Mouse (Mus musculus) MEL (cell line): ENCODE data around the gene Lce1j. TPM values are rescaled to one million over a fixed set of nuclear protein-coding genes. Genes with fewer than 3 reads are reported as not detected.

Source experiments
- DNase-seq: peaks from one replicate; pipeline ENCODE4 v3.0.0; 2011; ENCODE audit warnings: low read depth, low spot score
- H3K27ac ChIP-seq: 2 replicates; pipeline ENCODE4 v1.5.1; 2012; ENCODE audit warnings: low read depth, mild to moderate bottlenecking, control low read depth, low read length, moderate library complexity; ENCODE audit not compliant: control insufficient read depth
- H3K27me3 ChIP-seq, 2 experiments: fragments of 150-350 bp in 1 of 2; sonication (generic) in 1 of 2; 2 replicates each; pipeline ENCODE4 v1.6.1; 2012; ENCODE audit warnings: low read length in 2 of 2, mild to moderate bottlenecking in 2 of 2, improper control_type of control experiment in 1 of 2, moderate library complexity in 1 of 2; ENCODE audit not compliant: insufficient read depth in 2 of 2, control insufficient read depth in 1 of 2
- H3K36me3 ChIP-seq, 2 experiments: 2 replicates each; pipeline ENCODE4 v1.6.1; 2012 to 2014; ENCODE audit warnings: low read length in 2 of 2, improper control_type of control experiment in 1 of 2, inconsistent platforms in 1 of 2, mild to moderate bottlenecking in 1 of 2; ENCODE audit not compliant: insufficient read depth in 2 of 2, control insufficient read depth in 1 of 2
- H3K4me1 ChIP-seq, 2 experiments: fragments of 150-350 bp in 1 of 2; sonication (generic) in 1 of 2; 2 replicates each; pipeline ENCODE4 v1.6.1; 2012; ENCODE audit warnings: low read length in 2 of 2, improper control_type of control experiment in 1 of 2, mild to moderate bottlenecking in 1 of 2; ENCODE audit not compliant: insufficient read depth in 2 of 2, control insufficient read depth in 1 of 2
- H3K4me3 ChIP-seq, 2 experiments: fragments of 150-350 bp in 1 of 2; sonication (generic) in 1 of 2; 2 replicates each; pipeline ENCODE4 v1.5.1; 2012; ENCODE audit warnings: low read depth in 2 of 2, low read length in 2 of 2, mild to moderate bottlenecking in 2 of 2, moderate library complexity in 2 of 2, control low read depth in 1 of 2, improper control_type of control experiment in 1 of 2; ENCODE audit not compliant: control insufficient read depth in 1 of 2, insufficient read depth in 1 of 2
- H3K79me2 ChIP-seq: 2 replicates; pipeline ENCODE4 v1.6.1; 2012; ENCODE audit warnings: mild to moderate bottlenecking, low read length, moderate library complexity; ENCODE audit not compliant: control insufficient read depth, poor library complexity, insufficient read depth
- H3K9ac ChIP-seq: 2 replicates; pipeline ENCODE4 v1.6.1; 2012; ENCODE audit warnings: low read depth, mild to moderate bottlenecking, control low read depth, low read length, moderate library complexity; ENCODE audit not compliant: control insufficient read depth, poor library complexity, severe bottlenecking
- H3K9me3 ChIP-seq: fragments of 150-350 bp; sonication (generic); replicated peaks from 2 replicates; pipeline ENCODE4 v1.6.1; 2012; ENCODE audit warnings: mild to moderate bottlenecking, low read length, improper control_type of control experiment, moderate library complexity; ENCODE audit not compliant: insufficient read depth
- BHLHE40 ChIP-seq: IDR thresholded peaks from 2 replicates; pipeline ENCODE4 v1.6.1; 2012; ENCODE audit warnings: low read depth, mild to moderate bottlenecking, inconsistent platforms, low read length, improper control_type of control experiment, borderline replicate concordance
- CHD1 ChIP-seq: IDR thresholded peaks from 2 replicates; pipeline ENCODE4 v1.6.1; 2012; ENCODE audit warnings: low read depth, mild to moderate bottlenecking, inconsistent platforms, low read length, improper control_type of control experiment
- CTCF ChIP-seq, 3 experiments: IDR thresholded peaks in 2 of 3; conservative IDR thresholded peaks in 1 of 3; 2 replicates each; pipeline ENCODE4 v1.5.1; 2011 to 2012; ENCODE audit warnings: low read length in 3 of 3, low read depth in 2 of 3, mild to moderate bottlenecking in 2 of 3, improper control_type of control experiment in 1 of 3, inconsistent platforms in 1 of 3, mixed read lengths in 1 of 3, moderate library complexity in 1 of 3; ENCODE audit not compliant: control insufficient read depth in 1 of 3, insufficient read depth in 1 of 3, poor library complexity in 1 of 3, severe bottlenecking in 1 of 3
- E2F4 ChIP-seq: IDR thresholded peaks from 2 replicates; pipeline ENCODE4 v1.6.1; 2011; ENCODE audit warnings: low read depth, low read length, improper control_type of control experiment, borderline replicate concordance
- EP300 ChIP-seq, 2 experiments: IDR thresholded peaks; 2 replicates each; pipeline ENCODE4 v1.6.1; 2011; ENCODE audit warnings: improper control_type of control experiment in 2 of 2, low read length in 2 of 2, low read depth in 1 of 2, mild to moderate bottlenecking in 1 of 2
- ETS1 ChIP-seq: IDR thresholded peaks from 2 replicates; pipeline ENCODE4 v1.6.1; 2012; ENCODE audit warnings: low read depth, mild to moderate bottlenecking, inconsistent platforms, low read length, improper control_type of control experiment, moderate library complexity
- GATA1 ChIP-seq: IDR thresholded peaks from 2 replicates; pipeline ENCODE4 v1.6.1; 2011; ENCODE audit warnings: low read depth, low read length, improper control_type of control experiment
- JUND ChIP-seq: IDR thresholded peaks from 2 replicates; pipeline ENCODE4 v1.6.1; 2011; ENCODE audit warnings: low read depth, mild to moderate bottlenecking, improper control_type of control experiment, low read length
- MAFK ChIP-seq: IDR thresholded peaks from 2 replicates; pipeline ENCODE4 v1.6.1; 2011; ENCODE audit warnings: low read depth, mild to moderate bottlenecking, low read length, improper control_type of control experiment, borderline replicate concordance
- MEF2A ChIP-seq: IDR thresholded peaks from 2 replicates; pipeline ENCODE4 v1.6.1; 2014; ENCODE audit warnings: low read depth, mild to moderate bottlenecking, inconsistent platforms, low read length, improper control_type of control experiment; ENCODE audit not compliant: poor library complexity, insufficient replicate concordance, severe bottlenecking; ENCODE audit errors: extremely low read depth
- MXI1 ChIP-seq: IDR thresholded peaks from 2 replicates; pipeline ENCODE4 v1.6.1; 2011; ENCODE audit warnings: mild to moderate bottlenecking, low read depth, low read length, improper control_type of control experiment
- MYB ChIP-seq: IDR thresholded peaks from 2 replicates; pipeline ENCODE4 v1.6.1; 2011; ENCODE audit warnings: mild to moderate bottlenecking, low read depth, low read length, improper control_type of control experiment
- NRF1 ChIP-seq: IDR thresholded peaks from 2 replicates; pipeline ENCODE4 v1.6.1; 2014; ENCODE audit warnings: low read depth, mild to moderate bottlenecking, inconsistent platforms, low read length, improper control_type of control experiment, moderate library complexity; ENCODE audit not compliant: poor library complexity, insufficient read depth, severe bottlenecking
- POLR2AphosphoS2 ChIP-seq: IDR thresholded peaks from 2 replicates; pipeline ENCODE4 v1.6.1; 2011; ENCODE audit warnings: low read length, improper control_type of control experiment
- RAD21 ChIP-seq: IDR thresholded peaks from 2 replicates; pipeline ENCODE4 v1.6.1; 2011; ENCODE audit warnings: mild to moderate bottlenecking, low read depth, low read length, improper control_type of control experiment
- RCOR1 ChIP-seq: IDR thresholded peaks from 2 replicates; pipeline ENCODE4 v1.6.1; 2012; ENCODE audit warnings: low read depth, mild to moderate bottlenecking, inconsistent platforms, low read length, improper control_type of control experiment
- TAL1 ChIP-seq: IDR thresholded peaks from 2 replicates; pipeline ENCODE4 v1.6.1; 2012; ENCODE audit warnings: mild to moderate bottlenecking, inconsistent platforms, low read length, moderate library complexity, mixed read lengths
- TBP ChIP-seq: IDR thresholded peaks from 2 replicates; pipeline ENCODE4 v1.8.0; 2011; ENCODE audit warnings: low read depth, low read length, improper control_type of control experiment
- TCF12 ChIP-seq: IDR thresholded peaks from 2 replicates; pipeline ENCODE4 v1.6.1; 2014; ENCODE audit warnings: low read depth, mild to moderate bottlenecking, inconsistent platforms, low read length, improper control_type of control experiment, moderate library complexity
- UBTF ChIP-seq: IDR thresholded peaks from 2 replicates; pipeline ENCODE4 v1.6.1; 2012; ENCODE audit warnings: low read depth, mild to moderate bottlenecking, inconsistent platforms, low read length, improper control_type of control experiment, moderate library complexity, borderline replicate concordance; ENCODE audit not compliant: insufficient read depth
- USF2 ChIP-seq, 2 experiments: IDR thresholded peaks; 2 replicates each; pipeline ENCODE4 v1.6.1; 2011 to 2012; ENCODE audit warnings: improper control_type of control experiment in 2 of 2, low read length in 2 of 2, borderline replicate concordance in 1 of 2, inconsistent platforms in 1 of 2, low read depth in 1 of 2, mild to moderate bottlenecking in 1 of 2; ENCODE audit not compliant: insufficient read depth in 1 of 2
- ZC3H11A ChIP-seq: IDR thresholded peaks from 2 replicates; pipeline ENCODE4 v1.6.1; 2012; ENCODE audit warnings: low read depth, mild to moderate bottlenecking, inconsistent platforms, low read length, improper control_type of control experiment
- ZMIZ1 ChIP-seq: IDR thresholded peaks from 2 replicates; pipeline ENCODE4 v1.6.1; 2012; ENCODE audit warnings: low read depth, mild to moderate bottlenecking, inconsistent platforms, low read length, improper control_type of control experiment, moderate library complexity
- polyA plus RNA-seq, 2 experiments: library from polyadenylated mRNA; stranded (reverse) in 1 of 2; unstranded in 1 of 2; fragments of >175 nt in 1 of 2; fragments of >200 nt in 1 of 2; gene quantifications; 2 replicates each; pipeline versions ENCODE4 v1.2.1 to v1.2.4; 2012; ENCODE audit warnings: low replicate concordance in 2 of 2, low read depth in 1 of 2; ENCODE audit not compliant: insufficient read length in 2 of 2, insufficient read depth in 1 of 2, missing spikeins in 1 of 2
- total RNA-seq: library from RNA; depleted of rRNA; stranded (reverse); fragments of 300-350 nt; gene quantifications from 2 replicates; pipeline ENCODE4 v1.2.3, GENCODE M21; 2012; rRNA removed

Gene Lce1j
- total RNA-seq, result not detected in 2 replicates
- polyA plus RNA-seq, result not detected

- Histone ChIP-seq H3K27ac (no peak within 1 kb of the TSS), H3K4me3 (no peak within 1 kb of the TSS), H3K36me3 (no peaks in the 10 kb centered on the region), H3K27me3 (no peaks in the 10 kb centered on the region), H3K4me1 (no peaks in the 10 kb centered on the region), H3K9me3 (no peaks in the 10 kb centered on the region), H3K9ac (no peak within 1 kb of the TSS), H3K79me2 (no peaks in the 10 kb centered on the region)
- DNase-seq, result no peak
- TF ChIP-seq USF2 (IDR thresholded peaks at IDR 0.05; ENCODE audit: borderline replicate concordance in 1 of 2, insufficient read depth in 1 of 2, low read depth in 1 of 2, low read length in 2 of 2) (no peak), BHLHE40 (no peak), UBTF (no peak), TBP (no peak), RAD21 (no peak)
- TF ChIP-seq, all 39 proteins: peak for 0
Observed at GRCm38 (mm10) chr3:92790414-92790813, at the start of gene Lce1j. TSS of gene Lce1j (minus strand) at chr3:92790514.

- TF ChIP-seq ZC3H11A (no peak), POLR2AphosphoS2 (no peak), E2F4 (no peak), EP300 (IDR thresholded peaks at IDR 0.05; ENCODE audit: low read depth in 1 of 2, low read length in 2 of 2) (no peak), ZMIZ1 (no peak), RCOR1 (no peak), JUND (no peak), MYB (no peak), CTCF (IDR thresholded peaks at IDR 0.05 in 2 of 3, conservative IDR thresholded peaks at IDR 0.05 in 1 of 3; ENCODE audit: control insufficient read depth in 1 of 3, insufficient read depth in 1 of 3, low read depth in 2 of 3, low read length in 3 of 3, poor library complexity in 1 of 3, severe bottlenecking in 1 of 3) (no peak), CHD1 (no peak), TAL1 (no peak), ETS1 (no peak), RAD21 (no peak), MAFK (no peak), USF2 (IDR thresholded peaks at IDR 0.05; ENCODE audit: borderline replicate concordance in 1 of 2, insufficient read depth in 1 of 2, low read depth in 1 of 2, low read length in 2 of 2) (no peak), MEF2A (no peak), MXI1 (no peak), GATA1 (no peak), TCF12 (no peak), NRF1 (no peak)
- TF ChIP-seq, all 39 proteins: peak for 0
- no peaks in the 10 kb centered on the region for H3K27me3 ChIP-seq
- H3K9me3 ChIP-seq, result no peaks in the 10 kb centered on the region
- no peak for DNase-seq
- no peaks in the 10 kb centered on the region for H3K79me2 ChIP-seq
- H3K4me1 ChIP-seq, result no peaks in the 10 kb centered on the region
- no peak within 1 kb of the TSS for H3K4me3 ChIP-seq
- no peak within 1 kb of the TSS for H3K9ac ChIP-seq
- H3K36me3 ChIP-seq, result no peaks in the 10 kb centered on the region
- H3K27ac ChIP-seq, result no peak within 1 kb of the TSS
Observed at GRCm38 (mm10) chr3:92827108-92827507, 36.8 kb upstream of the Lce1j start, which contains the start of gene Kprp. TSS of gene Kprp (minus strand) at chr3:92827247.
